Mouse (Mus musculus) megakaryocyte, embryonic 14.5 days (primary cell): ENCODE measurements around the gene Gm7029.

ENCODE experiments used
- FLI1 ChIP-seq: IDR thresholded peaks from 2 replicates; pipeline ENCODE4 v1.6.1; 2012; ENCODE audit warnings: low read length, inconsistent platforms, mixed read lengths
- GATA1 ChIP-seq: IDR thresholded peaks from 3 replicates; pipeline ENCODE4 v1.6.1; 2012; ENCODE audit warnings: mixed read lengths, low read length, inconsistent platforms, borderline replicate concordance

DNA sequence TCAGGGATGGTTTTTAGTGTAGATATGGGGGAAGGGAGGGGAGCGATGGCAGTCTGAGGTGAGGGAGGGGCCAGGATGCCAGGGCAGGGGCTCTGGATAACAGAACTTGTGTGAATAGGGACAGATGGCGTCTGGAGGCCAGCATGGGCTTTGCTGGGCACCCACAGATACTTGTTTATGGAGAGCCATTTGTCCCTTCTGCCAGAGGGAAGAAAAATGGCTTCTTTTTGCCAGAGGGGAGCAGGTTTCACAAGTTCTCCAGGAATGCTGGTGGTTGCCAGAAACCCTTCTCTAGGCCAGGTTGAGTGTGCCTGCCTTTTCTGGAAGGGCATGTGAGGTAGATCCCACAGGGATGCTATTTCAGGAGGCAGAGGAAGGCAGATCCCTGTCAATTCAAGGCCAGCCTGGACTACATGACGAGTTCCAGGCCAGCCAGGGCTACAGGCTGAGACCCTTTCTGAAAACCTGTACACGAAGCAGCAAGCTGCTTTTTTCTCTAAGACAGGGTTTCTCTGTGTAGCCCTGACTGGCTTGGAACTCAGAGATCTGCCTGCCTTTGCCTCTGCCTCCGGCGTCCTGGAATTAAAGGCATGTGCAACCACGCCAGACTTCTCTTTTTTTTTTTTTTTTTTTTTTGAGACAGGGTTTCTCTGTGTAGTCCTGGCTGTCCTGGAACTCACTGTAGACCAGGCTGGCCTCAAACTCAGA is 26.8 kb downstream of the Gm7029 start:
- TF ChIP-seq FLI1 (no peak), GATA1 (no peak)
